Mouse (Mus musculus): ENCODE measurements around the gene Cd69. TPM values are rescaled to one million over a fixed set of nuclear protein-coding genes. Genes with fewer than 3 reads are reported as not detected.

Cd69 gene
- 0.10 and 0.17 TPM in 2 replicates for polyA plus RNA-seq (2016; fragmentation: Nextera tagmentation; extraction: Ambion mirVana)

- Histone ChIP-seq H3K9me3 (replicated peaks) (no peaks in the 10 kb centered on the region), H3K36me3 (no peaks in the 10 kb centered on the region), H3K27ac (replicated peaks) (no peak within 1 kb of the TSS), H3K4me3 (no peak within 1 kb of the TSS), H3K27me3 (ENCODE audit: low read depth, poor library complexity, severe bottlenecking) (no peaks in the 10 kb centered on the region), H3K4me1 (no peaks in the 10 kb centered on the region)
- DNase-seq (ENCODE audit: low spot score), result no peak
- 81% methylated on average over 9 of the region's 9 CpGs for WGBS
Observed at GRCm38 (mm10) chr6:129275220-129275619, at the start of gene Cd69. Gene Cd69, minus strand, starts transcription at chr6:129275436.

- H3K36me3 ChIP-seq, result no peaks in the 10 kb centered on the region
- H3K4me1 ChIP-seq, result no peaks in the 10 kb centered on the region
- H3K27me3 ChIP-seq (ENCODE audit: low read depth, poor library complexity, severe bottlenecking), result no peaks in the 10 kb centered on the region
- WGBS, result 84% methylated on average over 4 of the region's 4 CpGs
- no peak for DNase-seq (ENCODE audit: low spot score)
- no peak overlapping the region for H3K4me3 ChIP-seq
- H3K27ac ChIP-seq (replicated peaks), result no peak overlapping the region
- no peaks in the 10 kb centered on the region for H3K9me3 ChIP-seq (replicated peaks)
Observed at GRCm38 (mm10) chr6:129319331-129319730, 44.1 kb upstream of the Cd69 start.

- no peaks in the 10 kb centered on the region for H3K9me3 ChIP-seq (replicated peaks)
- H3K36me3 ChIP-seq, result no peaks in the 10 kb centered on the region
- WGBS, result 55% methylated on average over 1 of the region's 1 CpGs
- no peak for DNase-seq (ENCODE audit: low spot score)
- no peak overlapping the region for H3K27ac ChIP-seq (replicated peaks)
- H3K27me3 ChIP-seq (ENCODE audit: low read depth, poor library complexity, severe bottlenecking), result no peaks in the 10 kb centered on the region
- no peak overlapping the region for H3K4me3 ChIP-seq
- H3K4me1 ChIP-seq, result no peaks in the 10 kb centered on the region
Observed at GRCm38 (mm10) chr6:129318395-129318794, 43.2 kb upstream of the Cd69 start.

- no peaks in the 10 kb centered on the region for H3K36me3 ChIP-seq
- no peaks in the 10 kb centered on the region for H3K27me3 ChIP-seq (ENCODE audit: low read depth, poor library complexity, severe bottlenecking)
- no peaks in the 10 kb centered on the region for H3K4me1 ChIP-seq
- H3K4me3 ChIP-seq, result no peak overlapping the region
- H3K27ac ChIP-seq (replicated peaks), result no peak overlapping the region
- WGBS, result 80% methylated on average over 2 of the region's 2 CpGs
- H3K9me3 ChIP-seq (replicated peaks), result no peaks in the 10 kb centered on the region
- DNase-seq (ENCODE audit: low spot score), result no peak
Observed at GRCm38 (mm10) chr6:129316463-129316862, 41.2 kb upstream of the Cd69 start.

GRCm38 (mm10) chr6:129315698-129316097 lies 40.5 kb upstream of the Cd69 start:
- 84% methylated on average over 1 of the region's 1 CpGs for WGBS
- Histone ChIP-seq H3K9me3 (replicated peaks) (no peaks in the 10 kb centered on the region), H3K27me3 (ENCODE audit: low read depth, poor library complexity, severe bottlenecking) (no peaks in the 10 kb centered on the region), H3K27ac (replicated peaks) (no peak overlapping the region), H3K36me3 (no peaks in the 10 kb centered on the region), H3K4me3 (no peak overlapping the region), H3K4me1 (no peaks in the 10 kb centered on the region)
- DNase-seq (ENCODE audit: low spot score), result no peak

GRCm38 (mm10) chr6:129314655-129315168 lies 39.5 kb upstream of the Cd69 start:
- WGBS, result 89% methylated on average over 3 of the region's 3 CpGs
- DNase-seq (ENCODE audit: low spot score), result no peak

GRCm38 (mm10) chr6:129312499-129312898 lies 37.3 kb upstream of the Cd69 start:
- WGBS, result 84% methylated on average over 3 of the region's 3 CpGs
- Histone ChIP-seq H3K36me3 (no peaks in the 10 kb centered on the region), H3K9me3 (replicated peaks) (no peaks in the 10 kb centered on the region), H3K27ac (replicated peaks) (no peak overlapping the region), H3K27me3 (ENCODE audit: low read depth, poor library complexity, severe bottlenecking) (no peaks in the 10 kb centered on the region), H3K4me3 (no peak overlapping the region), H3K4me1 (no peaks in the 10 kb centered on the region)
- no peak for DNase-seq (ENCODE audit: low spot score)

More at GRCm38 (mm10) chr6:129314655-129315168, 39.5 kb upstream of the Cd69 start:
- H3K27me3 ChIP-seq (ENCODE audit: low read depth, poor library complexity, severe bottlenecking), result no peaks in the 10 kb centered on the region
- H3K9me3 ChIP-seq (replicated peaks), result no peaks in the 10 kb centered on the region
- no peak overlapping the region for H3K4me3 ChIP-seq
- H3K4me1 ChIP-seq, result no peaks in the 10 kb centered on the region
- H3K27ac ChIP-seq (replicated peaks), result no peak overlapping the region
- no peaks in the 10 kb centered on the region for H3K36me3 ChIP-seq

GRCm38 (mm10) chr6:129304180-129304579 lies 28.9 kb upstream of the Cd69 start:
- 77% methylated on average over 1 of the region's 1 CpGs for WGBS
- DNase-seq (ENCODE audit: low spot score), result no peak

GRCm38 (mm10) chr6:129288708-129289107 lies 13.5 kb upstream of the Cd69 start:
- Histone ChIP-seq H3K27me3 (ENCODE audit: low read depth, poor library complexity, severe bottlenecking) (no peaks in the 10 kb centered on the region), H3K9me3 (replicated peaks) (no peaks in the 10 kb centered on the region), H3K4me3 (no peak overlapping the region), H3K27ac (replicated peaks) (no peak overlapping the region), H3K36me3 (no peaks in the 10 kb centered on the region), H3K4me1 (no peaks in the 10 kb centered on the region)
- no peak for DNase-seq (ENCODE audit: low spot score)

More at GRCm38 (mm10) chr6:129304180-129304579, 28.9 kb upstream of the Cd69 start:
- Histone ChIP-seq H3K36me3 (no peaks in the 10 kb centered on the region), H3K27me3 (ENCODE audit: low read depth, poor library complexity, severe bottlenecking) (no peaks in the 10 kb centered on the region), H3K9me3 (replicated peaks) (no peaks in the 10 kb centered on the region), H3K4me1 (no peaks in the 10 kb centered on the region), H3K27ac (replicated peaks) (no peak overlapping the region), H3K4me3 (no peak overlapping the region)

- no peaks in the 10 kb centered on the region for H3K36me3 ChIP-seq
- H3K27ac ChIP-seq (replicated peaks), result no peak overlapping the region
- no peaks in the 10 kb centered on the region for H3K9me3 ChIP-seq (replicated peaks)
- DNase-seq (ENCODE audit: low spot score), result no peak
- 83% methylated on average over 7 of the region's 7 CpGs for WGBS
- H3K4me3 ChIP-seq, result no peak overlapping the region
- no peaks in the 10 kb centered on the region for H3K4me1 ChIP-seq
- H3K27me3 ChIP-seq (ENCODE audit: low read depth, poor library complexity, severe bottlenecking), result no peaks in the 10 kb centered on the region
Observed at GRCm38 (mm10) chr6:129284384-129285104, 9.3 kb upstream of the Cd69 start.

GRCm38 (mm10) chr6:129283271-129283670 lies 8.0 kb upstream of the Cd69 start:
- Histone ChIP-seq H3K9me3 (replicated peaks) (no peaks in the 10 kb centered on the region), H3K36me3 (no peaks in the 10 kb centered on the region), H3K27me3 (ENCODE audit: low read depth, poor library complexity, severe bottlenecking) (no peaks in the 10 kb centered on the region), H3K27ac (replicated peaks) (no peak overlapping the region), H3K4me3 (no peak overlapping the region), H3K4me1 (no peaks in the 10 kb centered on the region)
- DNase-seq (ENCODE audit: low spot score), result no peak
- WGBS, result 86% methylated on average over 3 of the region's 3 CpGs

GRCm38 (mm10) chr6:129276483-129276882 lies 1.2 kb upstream of the Cd69 start:
- Histone ChIP-seq H3K4me3 (no peak overlapping the region), H3K36me3 (no peaks in the 10 kb centered on the region), H3K27me3 (ENCODE audit: low read depth, poor library complexity, severe bottlenecking) (no peaks in the 10 kb centered on the region), H3K27ac (replicated peaks) (no peak overlapping the region), H3K9me3 (replicated peaks) (no peaks in the 10 kb centered on the region), H3K4me1 (no peaks in the 10 kb centered on the region)
- 91% methylated on average over 2 of the region's 2 CpGs for WGBS
- DNase-seq (ENCODE audit: low spot score), result no peak

- Histone ChIP-seq H3K36me3 (no peaks in the 10 kb centered on the region), H3K27me3 (ENCODE audit: low read depth, poor library complexity, severe bottlenecking) (no peaks in the 10 kb centered on the region), H3K4me3 (no peak overlapping the region), H3K9me3 (replicated peaks) (no peaks in the 10 kb centered on the region), H3K4me1 (no peaks in the 10 kb centered on the region), H3K27ac (replicated peaks) (no peak overlapping the region)
- DNase-seq (ENCODE audit: low spot score), result no peak
- WGBS, result 70% methylated on average over 3 of the region's 3 CpGs
Observed at GRCm38 (mm10) chr6:129275624-129276203, 478 bp upstream of the Cd69 start.
